Mouse (Mus musculus): ENCODE data around the gene Wbp1.

The Wbp1 gene

DNA sequence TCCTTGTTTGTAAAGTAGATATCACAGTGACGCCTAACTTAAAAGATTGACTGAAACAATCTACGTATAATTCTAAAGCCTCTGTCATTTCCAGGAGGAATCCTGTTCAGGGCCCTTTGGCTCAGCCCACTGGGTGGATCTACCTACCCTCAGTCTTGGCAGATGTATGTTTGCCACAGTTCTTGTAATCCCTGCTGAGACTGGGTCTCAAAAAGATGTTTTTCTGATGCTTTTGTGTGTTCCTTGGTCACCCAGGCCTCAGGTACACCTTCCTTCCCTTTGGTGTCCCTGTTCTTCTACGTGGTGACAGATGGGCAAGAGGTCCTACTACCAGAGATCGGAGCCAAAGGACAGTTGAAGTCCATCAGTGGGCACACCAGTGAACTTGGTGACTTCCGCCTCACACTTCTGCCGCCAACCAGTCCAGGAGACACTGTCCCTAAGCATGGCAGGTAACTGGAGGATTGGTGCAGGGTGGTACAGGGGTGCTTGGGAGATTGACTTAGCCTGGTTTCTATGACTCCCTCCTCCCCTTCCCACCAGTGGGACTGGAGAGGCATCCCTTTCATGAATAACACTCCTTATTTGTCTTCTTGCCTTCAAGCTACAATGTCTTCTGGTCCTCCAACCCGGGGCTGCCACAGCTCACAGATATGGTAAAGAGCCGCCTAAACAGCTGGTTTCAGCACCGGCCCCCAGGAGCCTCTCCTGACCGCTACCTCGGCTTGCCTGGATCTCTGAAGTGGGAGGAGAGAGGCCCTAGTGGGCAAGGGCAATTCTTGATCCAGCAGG is 4.8 kb downstream of the Wbp1 start:
- peak in 1 of 2 experiments; percentile 34 for DNase-seq (ENCODE audit: low spot score in 2 of 2)

- peak in 1 of 2 experiments; percentile 57 for DNase-seq (ENCODE audit: low spot score in 2 of 2)
Measured at GRCm38 (mm10) chr6:83115682-83116372, 5.5 kb downstream of the Wbp1 start.

DNA sequence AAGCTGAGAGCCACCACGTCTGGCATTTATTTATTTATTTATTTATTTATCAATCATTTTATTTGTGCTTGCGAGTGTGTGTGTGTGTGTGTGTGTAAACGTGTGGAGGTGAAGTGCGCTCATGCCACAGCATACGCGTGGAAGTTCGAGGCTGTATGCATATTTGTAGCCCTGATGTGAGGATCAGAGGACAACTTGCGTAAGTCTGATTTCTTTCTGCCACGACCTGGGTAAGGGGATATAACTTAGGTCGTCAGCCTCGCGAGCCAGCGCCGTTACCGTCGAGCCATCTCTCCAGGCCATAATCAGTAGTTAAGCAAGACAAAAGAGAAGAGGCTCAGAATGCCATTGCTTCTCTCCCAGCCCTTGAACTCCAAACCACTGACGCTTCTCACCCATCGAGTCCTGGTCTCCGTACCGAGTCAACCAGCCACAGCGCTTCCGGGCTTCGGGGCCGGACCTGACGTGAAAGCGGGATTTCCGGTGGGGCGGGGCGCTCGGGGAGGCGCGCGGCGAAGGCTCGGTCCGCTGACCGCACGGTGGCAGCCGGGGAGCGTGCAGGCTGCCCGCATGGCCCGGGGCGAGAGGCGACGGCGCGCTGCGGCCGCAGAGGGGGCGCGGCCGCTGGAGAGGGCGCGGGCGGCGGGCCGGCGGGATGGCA is 6.2 kb downstream of the Wbp1 start, which contains the start of gene Mogs:
Gene Mogs (plus strand): TSS at position 486 of the 661 bp plus-strand sequence.
- peak; percentile 94 to 95 for DNase-seq (ENCODE audit: low spot score in 2 of 2)

DNA sequence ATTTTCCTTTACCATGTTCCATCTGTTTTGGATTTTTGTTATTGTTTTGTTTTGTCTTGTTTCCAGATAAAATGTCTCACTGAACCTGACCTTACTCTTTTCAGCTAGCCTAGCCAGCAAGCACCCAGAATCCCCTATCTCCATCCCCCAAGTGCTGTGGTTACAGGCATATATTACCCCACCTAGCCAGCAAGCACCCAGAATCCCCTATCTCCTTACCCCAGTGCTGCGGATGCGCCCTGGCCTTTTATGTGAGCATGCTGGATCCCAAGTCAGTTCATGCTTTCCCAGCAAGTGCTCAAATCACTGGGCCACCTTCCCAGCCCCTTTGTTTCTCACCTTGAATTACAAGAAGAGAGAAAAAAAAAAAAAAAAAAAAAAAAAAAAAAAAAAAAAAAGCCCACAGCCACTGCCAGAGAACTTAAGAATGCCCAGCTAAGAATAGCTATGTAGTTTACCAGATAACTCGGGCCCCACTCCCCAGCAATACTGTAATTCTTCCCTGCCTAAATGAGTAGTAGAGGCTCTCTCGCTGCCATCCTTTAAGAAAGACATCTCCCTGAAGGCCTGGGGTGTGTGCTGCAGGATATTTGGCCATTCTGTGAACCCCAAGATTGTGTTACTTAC is 9.7 kb downstream of the Wbp1 start:
- DNase-seq (ENCODE audit: low spot score in 2 of 2), result peak in 1 of 2 experiments; percentile 27

GRCm38 (mm10) chr6:83108762-83109668 is 12.3 kb downstream of the Wbp1 start, which contains the start of gene Mrpl53:
Gene Mrpl53, plus strand, starts transcription at chr6:83109040.
- DNase-seq (ENCODE audit: low spot score in 2 of 2), result peak; percentile 87

DNA sequence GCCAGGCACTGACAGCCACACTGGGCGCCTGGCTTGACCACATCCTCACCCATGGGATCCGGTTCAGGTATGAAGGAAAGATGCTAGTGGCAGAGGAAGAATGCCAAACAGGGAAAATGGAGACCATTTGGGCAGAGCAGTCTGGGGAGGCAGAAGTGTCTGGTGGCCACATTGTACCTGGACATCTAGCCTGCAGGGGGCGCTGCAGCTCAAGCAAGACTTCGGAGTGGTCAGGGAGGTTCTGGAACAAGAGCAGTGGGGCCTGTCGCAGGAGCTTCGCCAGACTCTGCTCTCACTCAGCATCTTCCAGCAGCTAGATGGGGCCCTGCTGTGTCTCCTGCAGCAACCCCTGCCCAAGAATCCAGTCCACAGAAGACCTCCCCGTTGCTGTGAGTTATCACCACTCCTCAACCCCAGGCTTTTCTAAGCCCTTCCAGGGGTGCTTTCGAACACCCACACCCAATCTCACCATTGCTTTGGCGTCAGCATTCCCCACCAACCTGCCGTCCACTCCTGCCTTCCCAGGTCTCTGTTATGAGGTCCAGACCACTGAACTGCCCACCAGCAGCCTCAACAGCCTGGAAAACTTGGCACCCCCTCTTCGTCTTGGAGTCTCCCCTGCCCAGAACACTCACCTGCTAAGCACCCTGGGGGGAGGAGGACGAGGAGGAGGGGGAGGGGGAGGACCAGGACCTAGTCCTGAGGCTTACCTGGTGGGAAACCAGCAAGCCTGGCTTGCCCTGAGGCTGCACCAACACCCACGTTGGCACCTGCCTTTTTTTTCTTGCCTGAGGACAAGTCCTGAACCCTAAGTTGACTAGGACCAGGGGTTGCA is 13.6 kb downstream of the Wbp1 start:
- DNase-seq (ENCODE audit: low spot score in 2 of 2), result peak; percentile 75 to 76

DNA sequence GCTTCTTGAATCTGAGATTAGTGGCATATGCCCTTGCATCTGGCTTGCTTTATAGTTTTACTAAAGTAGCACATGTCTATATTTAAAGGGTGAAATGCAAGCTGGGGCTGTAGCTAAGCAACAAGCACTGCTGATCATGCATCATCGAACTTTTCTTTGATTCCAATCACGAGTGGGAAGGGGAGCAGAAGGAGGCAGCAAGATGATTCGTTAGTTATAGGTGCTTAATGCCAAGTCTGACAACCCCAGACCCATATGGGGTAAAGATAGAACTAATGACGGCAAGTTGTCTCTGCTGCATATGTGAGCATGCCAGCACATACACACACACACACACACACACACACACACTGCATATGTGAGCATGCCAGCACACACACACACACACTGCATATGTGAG is 17.2 kb downstream of the Wbp1 start:
- peak; percentile 60 to 84 for DNase-seq (ENCODE audit: low spot score in 2 of 2)

GRCm38 (mm10) chr6:83103130-83103650 is 18.2 kb downstream of the Wbp1 start:
- peak in 1 of 2 experiments; percentile 56 for DNase-seq (ENCODE audit: low spot score in 2 of 2)

DNA sequence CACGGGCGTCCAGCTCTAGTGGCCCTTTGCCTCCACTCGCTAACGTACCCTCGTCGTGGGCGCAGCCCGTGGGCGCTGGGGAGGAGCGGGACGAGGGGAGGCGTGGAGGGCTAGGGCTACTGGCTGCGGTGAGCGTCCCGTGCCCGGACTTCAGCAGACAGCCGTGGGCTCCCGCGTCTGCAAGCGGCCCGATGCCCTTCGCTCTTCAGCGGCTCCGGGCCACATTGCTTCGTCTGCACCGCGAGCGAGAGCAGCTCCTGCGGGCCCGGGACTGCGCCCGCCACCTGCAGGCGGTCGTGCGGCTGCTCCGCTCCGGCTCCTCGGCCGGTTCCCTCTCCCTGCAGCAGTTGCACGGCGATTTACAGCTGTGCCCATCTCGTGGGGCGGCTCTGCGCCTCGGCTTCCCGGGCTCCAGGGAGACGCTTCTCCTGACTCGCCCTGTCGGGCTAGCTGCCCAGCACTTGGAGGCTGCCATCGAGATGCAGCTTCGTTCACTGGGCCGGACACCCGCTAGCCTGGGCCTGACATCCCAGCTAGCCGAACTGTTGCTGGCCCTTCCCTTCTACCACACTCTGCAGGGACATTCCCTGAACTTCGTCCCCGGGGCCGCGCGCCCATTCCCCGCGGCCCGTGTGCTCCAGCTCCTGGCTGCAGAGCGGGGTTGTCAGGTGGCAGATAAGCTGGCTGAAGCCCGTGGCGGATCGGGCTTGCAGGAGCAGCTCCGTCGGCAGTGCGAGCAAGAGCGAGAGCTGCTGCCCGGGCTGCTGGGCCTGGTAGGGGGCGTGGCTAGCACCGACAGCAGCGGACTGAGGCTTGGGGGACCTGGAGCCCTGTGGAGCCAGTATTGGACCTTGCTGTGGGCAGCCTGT is 19.4 kb downstream of the Wbp1 start:
- peak; percentile 69 to 71 for DNase-seq (ENCODE audit: low spot score in 2 of 2)

DNA sequence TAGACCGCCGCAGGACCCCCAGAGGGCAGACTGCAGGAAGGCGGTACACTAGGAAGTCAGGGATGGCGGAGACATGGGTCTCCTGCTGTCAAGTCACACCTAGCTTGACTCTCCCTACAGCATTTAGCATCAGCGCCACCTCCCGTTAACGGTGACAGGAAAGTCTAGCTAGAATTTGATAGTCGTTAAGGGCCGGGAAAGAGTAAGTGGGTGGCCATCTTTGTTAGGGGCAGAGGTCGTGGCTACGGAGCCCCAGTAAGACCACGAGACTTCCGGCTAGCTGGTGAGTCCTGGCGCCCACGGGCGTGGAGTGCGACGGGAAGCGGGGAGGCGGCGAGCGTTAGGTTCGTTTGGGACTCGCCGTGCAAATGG is 20.1 kb downstream of the Wbp1 start, which contains the start of the genes Ccdc142 and Gm42688:
Gene Ccdc142 (plus strand): TSS at position 286 of the 372 bp plus-strand sequence.
Gene Gm42688 (plus strand): TSS at position 302 of the 372 bp plus-strand sequence.
- peak; percentile 92 to 95 for DNase-seq (ENCODE audit: low spot score in 2 of 2)

- no peak for DNase-seq (ENCODE audit: low spot score in 2 of 2)
Measured at GRCm38 (mm10) chr6:83098411-83098810, 22.9 kb downstream of the Wbp1 start.

DNA sequence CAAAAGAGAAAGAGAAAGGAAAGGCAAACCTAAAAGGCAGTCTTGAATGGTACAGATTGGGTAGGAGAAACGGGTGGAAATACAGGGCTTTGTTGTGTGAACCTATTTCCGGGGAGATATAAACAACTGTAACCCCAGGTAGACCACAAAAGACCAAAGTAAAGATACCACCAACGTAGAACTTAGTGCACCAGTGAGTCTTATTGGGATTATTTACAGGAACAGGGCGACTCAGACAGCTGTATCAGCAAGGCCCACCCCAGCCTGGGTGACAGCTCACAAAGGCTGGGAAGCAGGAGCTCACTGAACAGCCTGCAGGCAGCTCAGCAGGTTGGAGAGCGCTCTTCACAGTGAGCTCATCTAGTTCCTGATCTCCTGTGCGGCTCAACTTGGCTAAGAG is 25.4 kb downstream of the Wbp1 start:
- DNase-seq (ENCODE audit: low spot score in 2 of 2), result no peak

GRCm38 (mm10) chr6:83092416-83093127 is 28.8 kb downstream of the Wbp1 start:
- no peak for DNase-seq (ENCODE audit: low spot score in 2 of 2)

- DNase-seq (ENCODE audit: low spot score in 2 of 2), result no peak
Measured at GRCm38 (mm10) chr6:83087926-83088260, 33.5 kb downstream of the Wbp1 start.

GRCm38 (mm10) chr6:83087205-83087925 is 34.0 kb downstream of the Wbp1 start:
- no peak for DNase-seq (ENCODE audit: low spot score in 2 of 2)

- no peak for DNase-seq (ENCODE audit: low spot score in 2 of 2)
Measured at GRCm38 (mm10) chr6:83086121-83087035, 35.0 kb downstream of the Wbp1 start, which contains the start of gene Lbx2. Gene Lbx2, plus strand, starts transcription at chr6:83086367.
